Mouse (Mus musculus): ENCODE measurements around the gene Pianp. TPM values are rescaled to one million over a fixed set of nuclear protein-coding genes. Genes with fewer than 3 reads are reported as not detected.

The Pianp gene
- polyA plus RNA-seq, 1 experiment from 2014 or later = 3.1 TPM

GRCm38 (mm10) chr6:125051237-125051636 is 54.7 kb downstream of the Pianp start:
- Histone ChIP-seq H3K9me3 (replicated peaks) (no peaks in the 10 kb centered on the region), H3K4me2 (no peak overlapping the region), H3K36me3 (peaks cover 88% of the 10 kb centered on the region), H3K4me1 (no peaks in the 10 kb centered on the region), H3K4me3 (replicated peaks) (no peak overlapping the region), H3K27me3 (no peaks in the 10 kb centered on the region), H3K27ac (no peak overlapping the region), H3K9ac (no peak overlapping the region)
- ATAC-seq (replicated peaks; ENCODE audit: low FRiP score) = no peak
- 69% methylated on average over 5 of the region's 5 CpGs for WGBS

Other genes starting within 250 kb of the Pianp start
- gene Gm45234, start 240.7 kb upstream of the Pianp start, polyA plus RNA-seq (2015; fragmentation: Nextera tagmentation; extraction: Ambion mirVana) = not detected in 2 replicates
- gene Atn1, start 240.2 kb upstream of the Pianp start, polyA plus RNA-seq (2015; fragmentation: Nextera tagmentation; extraction: Ambion mirVana) = 17.0 and 17.7 TPM in 2 replicates
- gene Eno2, start 227.0 kb upstream of the Pianp start, polyA plus RNA-seq (2015; fragmentation: Nextera tagmentation; extraction: Ambion mirVana) = 10.5 and 12.4 TPM in 2 replicates
- 0.37 and 0.90 TPM in 2 replicates for gene Lrrc23, start 217.0 kb upstream of the Pianp start, polyA plus RNA-seq (2015; fragmentation: Nextera tagmentation; extraction: Ambion mirVana)
- 15.3 and 18.2 TPM in 2 replicates for gene Spsb2, start 188.0 kb upstream of the Pianp start, polyA plus RNA-seq (2015; fragmentation: Nextera tagmentation; extraction: Ambion mirVana)
- 717 and 755 TPM in 2 replicates for gene Tpi1, start 182.4 kb upstream of the Pianp start, polyA plus RNA-seq (2015; fragmentation: Nextera tagmentation; extraction: Ambion mirVana)
- gene Usp5, start 167.2 kb upstream of the Pianp start, polyA plus RNA-seq (2015; fragmentation: Nextera tagmentation; extraction: Ambion mirVana) = 149 and 175 TPM in 2 replicates
- 178 and 185 TPM in 2 replicates for gene Cdca3, start 167.1 kb upstream of the Pianp start, polyA plus RNA-seq (2015; fragmentation: Nextera tagmentation; extraction: Ambion mirVana)
- 1.1 and 2.9 TPM in 2 replicates for gene Gnb3, start 156.4 kb upstream of the Pianp start, polyA plus RNA-seq (2015; fragmentation: Nextera tagmentation; extraction: Ambion mirVana)
- 23.7 and 28.6 TPM in 2 replicates for gene P3h3, start 138.9 kb upstream of the Pianp start, polyA plus RNA-seq (2015; fragmentation: Nextera tagmentation; extraction: Ambion mirVana)
- 1.2 and 1.6 TPM in 2 replicates for gene Gpr162, start 132.7 kb upstream of the Pianp start, polyA plus RNA-seq (2015; fragmentation: Nextera tagmentation; extraction: Ambion mirVana)
- 0.06 and 0.26 TPM in 2 replicates for gene Cd4, start 108.5 kb upstream of the Pianp start, polyA plus RNA-seq (2015; fragmentation: Nextera tagmentation; extraction: Ambion mirVana)
- 1.7 and 1.8 TPM in 2 replicates for gene Lag3, start 85.0 kb upstream of the Pianp start, polyA plus RNA-seq (2015; fragmentation: Nextera tagmentation; extraction: Ambion mirVana)
- gene Ptms, start 76.6 kb upstream of the Pianp start, polyA plus RNA-seq (2015; fragmentation: Nextera tagmentation; extraction: Ambion mirVana) = 320 TPM in 2 replicates
- 357 and 385 TPM in 2 replicates for gene Mlf2, start 65.3 kb upstream of the Pianp start, polyA plus RNA-seq (2015; fragmentation: Nextera tagmentation; extraction: Ambion mirVana)
- gene Cops7a, start 31.2 kb upstream of the Pianp start, polyA plus RNA-seq (2015; fragmentation: Nextera tagmentation; extraction: Ambion mirVana) = 163 and 164 TPM in 2 replicates
- 16.1 and 17.8 TPM in 2 replicates for gene Zfp384, start 12.5 kb downstream of the Pianp start, polyA plus RNA-seq (2015; fragmentation: Nextera tagmentation; extraction: Ambion mirVana)
- gene Ing4, start 43.1 kb downstream of the Pianp start, polyA plus RNA-seq (2015; fragmentation: Nextera tagmentation; extraction: Ambion mirVana) = 135 and 138 TPM in 2 replicates
- gene Acrbp, start 53.0 kb downstream of the Pianp start, polyA plus RNA-seq (2015; fragmentation: Nextera tagmentation; extraction: Ambion mirVana) = 14.4 and 15.4 TPM in 2 replicates
- 0.33 and 0.55 TPM in 2 replicates for gene Lpar5, start 71.2 kb downstream of the Pianp start, polyA plus RNA-seq (2015; fragmentation: Nextera tagmentation; extraction: Ambion mirVana)
- gene Chd4, start 99.3 kb downstream of the Pianp start, polyA plus RNA-seq (2015; fragmentation: Nextera tagmentation; extraction: Ambion mirVana) = 99.2 and 100 TPM in 2 replicates
- gene Nop2, start 135.2 kb downstream of the Pianp start, polyA plus RNA-seq (2015; fragmentation: Nextera tagmentation; extraction: Ambion mirVana) = 65.0 and 69.0 TPM in 2 replicates
- gene Iffo1, start 148.5 kb downstream of the Pianp start, polyA plus RNA-seq (2015; fragmentation: Nextera tagmentation; extraction: Ambion mirVana) = 9.6 and 10.4 TPM in 2 replicates
- gene Gapdh, start 169.8 kb downstream of the Pianp start, polyA plus RNA-seq (2015; fragmentation: Nextera tagmentation; extraction: Ambion mirVana) = 2,116 and 2,124 TPM in 2 replicates
- gene Ncapd2, start 195.0 kb downstream of the Pianp start, polyA plus RNA-seq (2015; fragmentation: Nextera tagmentation; extraction: Ambion mirVana) = 141 and 151 TPM in 2 replicates
- 220 and 238 TPM in 2 replicates for gene Mrpl51, start 195.1 kb downstream of the Pianp start, polyA plus RNA-seq (2015; fragmentation: Nextera tagmentation; extraction: Ambion mirVana)
- 6.5 and 6.7 TPM in 2 replicates for gene Vamp1, start 218.9 kb downstream of the Pianp start, polyA plus RNA-seq (2015; fragmentation: Nextera tagmentation; extraction: Ambion mirVana)
- 5.4 and 6.1 TPM in 2 replicates for gene Tapbpl, start 235.2 kb downstream of the Pianp start, polyA plus RNA-seq (2015; fragmentation: Nextera tagmentation; extraction: Ambion mirVana)
- 1.8 and 2.8 TPM in 2 replicates for gene Cd27, start 240.3 kb downstream of the Pianp start, polyA plus RNA-seq (2015; fragmentation: Nextera tagmentation; extraction: Ambion mirVana)

Measured in kidney, embryonic 15.5 days (tissue).